Mouse (Mus musculus): Measurements from ENCODE around the gene Kcnn1. TPM values are rescaled to one million over a fixed set of nuclear protein-coding genes. Genes with fewer than 3 reads are reported as not detected.

Gene Kcnn1
- polyA plus RNA-seq, 1 experiment, result 0.90 TPM

DNA sequence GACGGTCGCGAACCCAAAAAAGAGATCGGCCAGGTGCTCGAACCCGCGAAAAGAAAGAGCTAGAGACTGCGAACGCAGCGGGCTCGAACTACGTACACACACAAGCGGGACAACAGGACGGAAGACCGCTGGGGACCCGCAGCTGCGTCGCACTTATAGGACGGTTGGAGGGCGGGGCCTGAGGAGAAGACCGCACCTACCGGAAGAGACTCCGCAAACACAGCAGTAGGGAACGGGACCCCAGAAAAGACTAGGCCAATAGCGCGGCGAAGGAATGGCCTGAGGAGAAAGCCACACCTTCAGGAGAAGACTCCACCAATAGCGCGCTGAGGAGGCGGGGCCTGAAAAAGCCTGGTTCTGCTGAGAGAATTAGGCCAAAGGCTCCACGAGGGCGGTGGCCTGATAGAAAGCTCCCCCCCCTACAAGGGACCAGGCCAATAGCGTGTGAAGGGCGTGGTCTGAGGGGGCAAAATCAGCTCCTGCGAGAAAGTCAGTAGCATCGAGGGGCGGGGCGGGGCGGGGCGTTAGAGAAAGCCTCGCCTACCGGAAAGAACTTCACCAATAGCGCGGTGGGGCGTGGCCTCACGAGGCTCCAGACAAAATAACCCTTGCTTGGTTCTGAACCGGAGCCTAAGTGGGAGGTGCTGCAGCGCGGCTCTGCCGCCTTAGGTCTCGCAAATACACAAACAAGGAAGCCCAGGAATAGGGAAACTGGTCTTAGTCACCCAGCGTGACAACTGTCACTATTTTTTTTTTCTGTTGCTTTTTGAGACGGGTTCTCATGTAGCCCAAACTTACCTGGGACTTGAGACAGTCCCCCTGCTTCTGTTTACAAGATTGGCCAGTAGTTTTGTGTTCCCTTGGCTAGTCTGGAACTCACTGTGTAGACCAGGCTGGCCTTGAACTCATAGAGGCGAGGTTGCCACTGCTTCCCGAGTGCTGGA is 23.4 kb downstream of the Kcnn1 start, which contains the start of gene Arrdc2:
Gene Arrdc2, minus strand, starts transcription at position 313 of the 944 bp plus-strand sequence.
- TF ChIP-seq POLR2A (IDR thresholded peaks at IDR 0.05; ENCODE audit: low read depth, low read length), result peak; percentile 99
- no peak for TF ChIP-seq CTCF (IDR thresholded peaks at IDR 0.05; ENCODE audit: extremely low read depth, insufficient read length, insufficient replicate concordance, low read depth, low read length)
- H3K4me1 ChIP-seq (ENCODE audit: control insufficient read depth, insufficient read depth, insufficient read length, low read length), result peaks cover 11% of the 10 kb centered on the region
- 1% methylated on average over 55 of the region's 55 CpGs for WGBS
- H3K27ac ChIP-seq (ENCODE audit: insufficient read depth, low read depth, low read length), result peak within 1 kb of the TSS; percentile 93
- H3K27me3 ChIP-seq (ENCODE audit: control insufficient read depth, insufficient read depth, low read length), result no peaks in the 10 kb centered on the region
- H3K36me3 ChIP-seq (ENCODE audit: control insufficient read depth, insufficient read depth, low read length), result peaks cover 9% of the 10 kb centered on the region; the same call in 1 of the 2 replicates
- H3K4me3 ChIP-seq (ENCODE audit: low read depth, low read length), result peak within 1 kb of the TSS; percentile 72

DNA sequence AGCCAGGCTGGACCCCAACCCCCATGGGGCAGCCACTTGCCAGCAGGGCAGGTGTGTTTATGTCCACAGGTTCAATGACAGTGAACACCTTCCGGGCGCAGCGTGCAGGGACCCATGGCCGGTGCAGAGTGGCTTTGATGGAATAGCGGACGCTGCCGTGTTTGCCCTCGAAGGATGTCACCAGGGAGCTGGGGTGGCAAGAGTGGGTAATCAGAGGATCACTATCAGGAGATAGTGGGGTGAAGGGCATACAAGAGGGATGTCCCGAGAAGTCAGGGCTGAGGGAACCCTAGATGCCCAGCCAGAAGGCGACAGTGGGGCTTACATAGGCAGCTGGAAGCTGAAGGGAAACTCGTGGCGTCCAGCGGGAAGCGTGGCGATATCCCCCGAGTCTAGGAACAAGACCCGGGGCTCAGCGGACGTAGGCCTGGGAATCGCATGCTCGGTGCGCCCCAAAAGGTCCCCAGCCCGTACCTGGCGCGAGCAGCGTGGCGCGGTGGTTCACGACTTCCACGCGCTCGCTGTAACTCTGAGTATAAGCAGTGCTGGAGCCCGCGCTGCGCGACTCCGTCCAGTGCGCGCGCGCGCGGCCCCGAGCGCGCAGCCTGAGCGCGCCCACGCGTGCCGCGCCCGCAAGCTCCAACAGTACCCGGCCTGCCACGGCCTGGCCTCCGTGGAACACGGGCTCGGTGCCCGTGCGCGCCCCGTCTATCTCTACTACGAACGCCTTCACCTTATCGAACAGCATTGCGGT is 24.2 kb downstream of the Kcnn1 start:
- Histone ChIP-seq H3K27me3 (ENCODE audit: control insufficient read depth, insufficient read depth, low read length) (no peaks in the 10 kb centered on the region), H3K36me3 (ENCODE audit: control insufficient read depth, insufficient read depth, low read length) (peaks cover 9% of the 10 kb centered on the region; the same call in 1 of the 2 replicates), H3K4me3 (ENCODE audit: low read depth, low read length) (peak overlapping the region; percentile 72), H3K4me1 (ENCODE audit: control insufficient read depth, insufficient read depth, insufficient read length, low read length) (peaks cover 11% of the 10 kb centered on the region), H3K27ac (ENCODE audit: insufficient read depth, low read depth, low read length) (peak overlapping the region; percentile 87)
- 1% methylated on average over 66 of the region's 66 CpGs for WGBS
- TF ChIP-seq POLR2A (IDR thresholded peaks at IDR 0.05; ENCODE audit: low read depth, low read length) (no peak), CTCF (IDR thresholded peaks at IDR 0.05; ENCODE audit: extremely low read depth, insufficient read length, insufficient replicate concordance, low read depth, low read length) (no peak)

GRCm38 (mm10) chr8:70836666-70837065 is 26.4 kb downstream of the Kcnn1 start:
- no peak overlapping the region for H3K4me3 ChIP-seq (ENCODE audit: low read depth, low read length)
- peaks cover 9% of the 10 kb centered on the region; the same call in 1 of the 2 replicates for H3K36me3 ChIP-seq (ENCODE audit: control insufficient read depth, insufficient read depth, low read length)
- no peak overlapping the region for H3K27ac ChIP-seq (ENCODE audit: insufficient read depth, low read depth, low read length)
- TF ChIP-seq POLR2A (IDR thresholded peaks at IDR 0.05; ENCODE audit: low read depth, low read length) (no peak), CTCF (IDR thresholded peaks at IDR 0.05; ENCODE audit: extremely low read depth, insufficient read length, insufficient replicate concordance, low read depth, low read length) (no peak)
- 90% methylated on average over 12 of the region's 12 CpGs for WGBS
- H3K27me3 ChIP-seq (ENCODE audit: control insufficient read depth, insufficient read depth, low read length), result no peaks in the 10 kb centered on the region
- peaks cover 17% of the 10 kb centered on the region for H3K4me1 ChIP-seq (ENCODE audit: control insufficient read depth, insufficient read depth, insufficient read length, low read length)

DNA sequence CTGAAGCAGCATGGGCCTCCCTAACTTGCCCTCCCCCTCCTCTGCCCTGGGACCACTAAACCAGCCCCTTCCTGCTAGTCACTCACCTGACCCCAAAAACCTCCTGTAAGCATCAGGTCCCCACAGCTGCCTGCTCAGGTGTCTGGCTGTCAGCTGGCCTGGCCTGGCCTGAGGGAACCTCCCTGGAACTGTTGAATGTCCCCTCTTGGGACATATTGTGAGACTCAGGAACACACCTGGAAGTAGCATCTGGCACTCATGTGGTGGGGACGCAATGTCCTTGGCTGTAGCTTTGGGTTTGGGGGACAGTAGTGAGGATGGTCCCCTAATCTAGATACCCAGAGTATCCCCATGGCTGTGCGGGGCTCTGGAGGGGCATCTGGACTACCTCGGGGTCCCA is 29.0 kb downstream of the Kcnn1 start:
- 93% methylated on average over 3 of the region's 3 CpGs for WGBS
- peaks cover 11% of the 10 kb centered on the region for H3K4me1 ChIP-seq (ENCODE audit: control insufficient read depth, insufficient read depth, insufficient read length, low read length)
- TF ChIP-seq POLR2A (IDR thresholded peaks at IDR 0.05; ENCODE audit: low read depth, low read length) (no peak), CTCF (IDR thresholded peaks at IDR 0.05; ENCODE audit: extremely low read depth, insufficient read length, insufficient replicate concordance, low read depth, low read length) (no peak)
- H3K36me3 ChIP-seq (ENCODE audit: control insufficient read depth, insufficient read depth, low read length), result peaks cover 9% of the 10 kb centered on the region; the same call in 1 of the 2 replicates
- H3K4me3 ChIP-seq (ENCODE audit: low read depth, low read length), result no peak overlapping the region
- no peaks in the 10 kb centered on the region for H3K27me3 ChIP-seq (ENCODE audit: control insufficient read depth, insufficient read depth, low read length)
- no peak overlapping the region for H3K27ac ChIP-seq (ENCODE audit: insufficient read depth, low read depth, low read length)

DNA sequence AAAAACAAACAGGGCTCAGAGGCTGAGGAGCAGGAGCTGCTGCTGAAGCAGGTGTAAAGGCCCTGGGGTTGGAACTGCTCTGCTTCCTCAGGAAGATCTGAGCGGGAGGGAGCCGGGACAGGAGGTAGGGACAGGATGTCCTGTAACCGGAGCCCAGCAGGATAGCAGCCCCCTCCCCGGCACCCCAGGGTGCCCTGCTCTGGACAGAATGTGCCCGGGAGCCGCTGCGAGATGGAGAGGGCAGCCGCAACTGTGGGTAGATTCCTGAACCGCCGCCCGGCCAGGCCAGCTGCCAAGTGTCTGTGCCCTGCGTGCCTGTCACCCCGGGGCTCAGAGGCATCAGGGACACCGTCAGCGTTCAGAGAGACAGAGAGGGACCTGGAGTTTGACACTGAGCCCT is 29.5 kb downstream of the Kcnn1 start:
- 54% methylated on average over 15 of the region's 15 CpGs for WGBS
- peaks cover 8% of the 10 kb centered on the region for H3K4me1 ChIP-seq (ENCODE audit: control insufficient read depth, insufficient read depth, insufficient read length, low read length)
- no peak overlapping the region for H3K4me3 ChIP-seq (ENCODE audit: low read depth, low read length)
- H3K27me3 ChIP-seq (ENCODE audit: control insufficient read depth, insufficient read depth, low read length), result no peaks in the 10 kb centered on the region
- peaks cover 9% of the 10 kb centered on the region; the same call in 1 of the 2 replicates for H3K36me3 ChIP-seq (ENCODE audit: control insufficient read depth, insufficient read depth, low read length)
- peak overlapping the region; percentile 33; the same call in 1 of the 2 replicates for H3K27ac ChIP-seq (ENCODE audit: insufficient read depth, low read depth, low read length)
- TF ChIP-seq POLR2A (IDR thresholded peaks at IDR 0.05; ENCODE audit: low read depth, low read length) (no peak), CTCF (IDR thresholded peaks at IDR 0.05; ENCODE audit: extremely low read depth, insufficient read length, insufficient replicate concordance, low read depth, low read length) (no peak)

DNA sequence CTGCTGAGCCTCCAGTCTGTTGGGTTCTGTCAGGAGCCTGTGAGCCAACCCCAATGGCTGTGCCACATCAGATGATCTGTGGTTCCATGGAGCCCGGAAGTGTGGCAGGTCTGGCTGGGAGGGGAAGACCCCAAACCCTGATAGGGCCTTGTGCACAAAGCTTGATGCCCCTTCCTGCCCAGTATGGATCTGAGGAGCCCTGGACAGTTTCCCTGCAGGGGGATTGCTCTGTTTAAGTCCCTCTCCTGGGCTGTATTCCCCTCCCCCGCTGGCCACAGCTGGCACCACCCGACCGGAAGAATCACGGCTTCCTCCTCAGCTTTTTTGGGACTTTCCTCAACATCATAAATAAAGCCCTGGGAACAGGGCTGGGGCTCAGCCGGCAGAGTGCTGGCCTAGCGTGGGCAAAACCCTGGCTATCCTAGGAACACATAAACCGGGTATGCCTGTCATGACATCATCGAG is 30.0 kb downstream of the Kcnn1 start:
- Histone ChIP-seq H3K4me3 (ENCODE audit: low read depth, low read length) (no peak overlapping the region), H3K27ac (ENCODE audit: insufficient read depth, low read depth, low read length) (peak overlapping the region; percentile 33; the same call in 1 of the 2 replicates)

More for the DNA sequence above, 30.0 kb downstream of the Kcnn1 start:
- WGBS, result 54% methylated on average over 9 of the region's 9 CpGs
- Histone ChIP-seq H3K36me3 (ENCODE audit: control insufficient read depth, insufficient read depth, low read length) (peaks cover 9% of the 10 kb centered on the region; the same call in 1 of the 2 replicates), H3K27me3 (ENCODE audit: control insufficient read depth, insufficient read depth, low read length) (no peaks in the 10 kb centered on the region), H3K4me1 (ENCODE audit: control insufficient read depth, insufficient read depth, insufficient read length, low read length) (peaks cover 6% of the 10 kb centered on the region)
- no peak for TF ChIP-seq CTCF (IDR thresholded peaks at IDR 0.05; ENCODE audit: extremely low read depth, insufficient read length, insufficient replicate concordance, low read depth, low read length)
- TF ChIP-seq POLR2A (IDR thresholded peaks at IDR 0.05; ENCODE audit: low read depth, low read length), result no peak

All from small intestine, adult 2 months (tissue).